Mouse (Mus musculus): Measurements from ENCODE around the gene Ceacam2.
A peak's percentile ranks its signal among the peaks of the same experiment; 100 is the strongest.
"Not testable (repeated sequence)": the region's sequence is repeated elsewhere in the genome, so short reads cannot be mapped to it uniquely, and the experiment has no call there.

The Ceacam2 gene

GRCm38 (mm10) chr7:25539376-25539907, at the start of gene Ceacam2:
Ceacam2 (minus strand) TSS chr7:25539857.
- DNase-seq: not testable (repeated sequence)

GRCm38 (mm10) chr7:25585351-25586204, 45.9 kb upstream of the Ceacam2 start:
- no peak for DNase-seq

DNA sequence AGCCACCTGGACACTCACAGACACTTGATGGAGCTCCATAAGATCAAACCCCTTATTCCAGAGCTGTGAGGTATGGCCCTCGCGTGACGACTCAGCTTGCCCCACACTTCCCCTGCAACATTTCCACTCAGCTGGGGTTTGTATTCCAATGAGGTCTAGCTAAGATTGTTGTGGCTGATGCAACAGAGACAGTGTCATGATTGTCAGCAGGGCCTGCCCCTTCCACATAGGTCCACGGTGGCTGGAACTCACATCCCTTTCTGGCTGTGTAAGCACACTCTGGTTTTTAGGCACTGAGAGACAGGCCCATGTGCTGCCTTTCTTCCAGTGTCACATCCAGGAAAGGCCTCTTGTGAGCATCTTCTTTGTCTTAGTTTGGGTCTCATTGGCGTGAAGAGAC, 45.0 kb upstream of the Ceacam2 start:
- DNase-seq: no peak

DNA sequence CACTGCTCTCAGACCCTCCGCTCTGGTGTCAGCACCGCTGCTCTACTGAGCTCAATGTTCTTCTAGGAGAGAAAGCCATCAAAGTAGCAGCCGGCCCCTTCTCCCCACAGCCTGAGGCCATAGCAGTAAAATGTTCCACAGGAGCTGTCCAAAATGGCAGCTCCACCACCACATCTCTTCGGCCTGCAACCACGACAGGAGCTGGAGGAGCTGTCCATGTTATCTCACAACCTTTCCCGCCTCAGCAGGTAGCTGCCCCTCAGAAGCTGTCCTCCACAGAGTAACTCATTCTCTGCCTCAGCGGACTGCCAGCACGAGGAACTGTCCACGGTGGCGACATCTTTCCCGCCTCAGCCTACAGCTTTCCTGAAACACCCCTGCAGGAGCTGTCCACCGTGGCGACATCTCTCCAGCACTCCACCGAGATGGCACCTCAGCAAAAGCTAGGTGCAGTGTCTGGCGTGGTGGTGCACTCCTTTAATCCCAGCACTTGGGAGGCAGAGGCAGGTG, 42.7 kb upstream of the Ceacam2 start:
- no peak for DNase-seq

DNA sequence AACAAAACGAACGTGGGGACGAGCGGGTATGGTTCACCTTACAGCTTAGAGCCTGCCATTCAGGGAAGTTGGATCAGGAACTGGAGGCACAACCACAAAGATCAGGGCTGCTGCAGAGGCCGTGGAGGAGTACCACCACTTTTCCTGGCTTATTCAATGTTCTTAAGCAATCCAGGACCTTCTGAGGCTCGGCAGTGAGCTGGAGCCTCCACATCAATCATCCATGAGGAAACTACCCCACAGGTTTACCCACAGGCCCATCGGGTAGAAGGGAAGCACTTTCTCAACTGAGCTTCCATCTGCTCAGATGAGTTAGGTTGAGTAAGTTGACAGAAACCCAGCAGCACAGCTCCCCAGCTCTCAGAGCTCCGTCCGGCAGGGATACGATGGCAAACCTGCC, 39.8 kb upstream of the Ceacam2 start:
- no peak for DNase-seq

DNA sequence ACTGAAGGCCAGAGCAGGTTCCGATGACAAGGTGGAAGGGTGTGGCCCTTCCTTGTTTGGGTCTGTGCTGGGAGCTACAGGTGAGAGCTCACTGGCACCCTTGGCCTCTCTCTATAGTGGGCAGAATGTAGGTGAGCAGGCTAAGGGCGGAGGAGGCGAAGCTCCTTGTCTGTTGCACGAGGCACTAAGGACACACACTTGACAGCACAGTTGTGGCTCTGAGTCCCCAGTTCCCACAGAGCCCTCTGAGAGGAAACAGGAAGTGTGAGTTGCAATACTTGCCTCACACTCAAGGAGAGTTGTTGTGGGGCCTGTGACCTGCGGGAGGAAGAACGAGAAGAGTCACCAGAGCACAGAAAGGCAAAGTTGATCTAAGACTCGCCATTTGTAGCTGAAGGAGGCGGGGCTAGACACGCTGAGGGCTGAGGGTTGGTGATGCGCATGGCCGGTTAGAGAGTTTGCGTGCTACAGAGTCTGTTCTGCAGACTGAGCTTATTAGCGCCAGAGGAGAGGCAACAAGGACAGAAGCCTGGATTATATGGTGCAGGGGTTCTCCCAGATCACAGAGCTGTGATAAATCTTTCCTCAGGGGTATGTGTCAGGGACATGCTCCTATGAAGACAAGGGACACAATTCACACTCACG, 37.3 kb upstream of the Ceacam2 start:
- DNase-seq: peak; percentile 30

GRCm38 (mm10) chr7:25576308-25576707, 36.7 kb upstream of the Ceacam2 start:
- not testable (repeated sequence) for DNase-seq

GRCm38 (mm10) chr7:25575870-25576269, 36.2 kb upstream of the Ceacam2 start:
- DNase-seq: no peak

- peak; percentile 70 for DNase-seq
Observed at GRCm38 (mm10) chr7:25575105-25575504, 35.4 kb upstream of the Ceacam2 start.

- not testable (repeated sequence) for DNase-seq
Observed at GRCm38 (mm10) chr7:25573806-25574205, 34.1 kb upstream of the Ceacam2 start.

- DNase-seq: peak; percentile 50
Observed at GRCm38 (mm10) chr7:25568721-25569120, 29.1 kb upstream of the Ceacam2 start.

DNA sequence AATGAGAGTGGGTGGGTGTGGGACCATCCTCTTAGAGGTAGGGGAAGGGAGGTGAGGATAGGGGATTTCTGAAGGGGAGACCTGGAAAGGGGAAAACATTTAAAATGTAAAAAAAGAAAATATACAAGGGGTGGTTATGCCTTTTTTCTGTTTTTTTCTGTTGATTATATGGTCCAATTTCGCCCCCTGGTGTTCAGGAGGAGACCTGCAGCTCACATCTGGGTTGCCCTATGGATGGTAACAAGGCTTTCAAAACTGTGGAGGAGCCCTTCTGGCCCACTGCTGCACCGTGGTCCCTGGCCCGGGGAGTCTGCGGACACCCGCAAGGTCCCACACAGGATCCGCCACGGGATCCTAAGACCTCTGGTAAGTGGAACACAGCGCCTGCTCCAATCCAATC, 1.8 kb upstream of the Ceacam2 start:
- DNase-seq: peak; percentile 45

DNA sequence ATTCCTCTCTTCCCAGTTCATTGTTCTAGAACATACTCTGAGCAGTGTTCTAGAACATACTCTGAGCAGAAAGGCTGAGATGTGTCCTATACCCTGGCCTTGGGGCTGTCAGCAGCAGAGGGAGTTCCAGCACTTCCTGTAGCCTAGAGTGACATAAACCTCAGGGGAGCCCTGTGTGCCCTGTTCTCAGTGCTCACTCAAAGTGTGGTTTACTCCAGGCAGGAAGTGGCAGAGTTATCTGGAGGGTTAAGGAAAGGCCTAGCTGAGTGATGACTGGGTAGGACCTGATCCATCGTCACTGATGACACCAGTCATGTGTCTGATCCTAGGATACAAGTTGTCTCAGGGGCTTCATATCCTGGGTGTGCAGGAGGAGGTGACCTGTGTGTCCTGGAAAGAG, 297 bp upstream of the Ceacam2 start:
- not testable (repeated sequence) for DNase-seq

- no peak for DNase-seq
Observed at GRCm38 (mm10) chr7:25530837-25531236, 8.8 kb downstream of the Ceacam2 start.

- peak; percentile 29 for DNase-seq
Observed at GRCm38 (mm10) chr7:25516070-25516777, 23.4 kb downstream of the Ceacam2 start.

DNA sequence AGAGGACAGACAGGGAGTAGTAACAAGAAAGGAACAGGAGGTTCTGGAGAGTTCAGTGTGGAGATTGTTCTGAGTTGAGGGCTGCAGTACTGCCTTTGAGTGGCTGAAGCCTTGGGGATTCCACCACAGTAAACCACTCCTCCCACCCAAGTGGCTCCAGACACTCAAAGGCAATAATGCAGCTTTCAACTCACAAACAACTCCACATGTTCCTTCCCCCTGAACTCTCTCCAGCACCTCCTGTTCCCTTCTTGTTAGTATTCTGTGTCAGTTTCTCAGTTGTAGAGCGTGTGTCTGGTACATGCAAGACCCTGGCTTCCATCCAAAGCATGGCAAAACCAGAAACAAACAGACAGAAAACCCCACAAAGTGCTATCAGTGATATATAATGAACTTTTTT, 24.0 kb downstream of the Ceacam2 start:
- not testable (repeated sequence) for DNase-seq

GRCm38 (mm10) chr7:25509925-25510324, 29.7 kb downstream of the Ceacam2 start:
- DNase-seq: no peak

- DNase-seq: no peak
Observed at GRCm38 (mm10) chr7:25494649-25495048, 45.0 kb downstream of the Ceacam2 start.

GRCm38 (mm10) chr7:25490698-25491097, 49.0 kb downstream of the Ceacam2 start:
- not testable (repeated sequence) for DNase-seq

DNA sequence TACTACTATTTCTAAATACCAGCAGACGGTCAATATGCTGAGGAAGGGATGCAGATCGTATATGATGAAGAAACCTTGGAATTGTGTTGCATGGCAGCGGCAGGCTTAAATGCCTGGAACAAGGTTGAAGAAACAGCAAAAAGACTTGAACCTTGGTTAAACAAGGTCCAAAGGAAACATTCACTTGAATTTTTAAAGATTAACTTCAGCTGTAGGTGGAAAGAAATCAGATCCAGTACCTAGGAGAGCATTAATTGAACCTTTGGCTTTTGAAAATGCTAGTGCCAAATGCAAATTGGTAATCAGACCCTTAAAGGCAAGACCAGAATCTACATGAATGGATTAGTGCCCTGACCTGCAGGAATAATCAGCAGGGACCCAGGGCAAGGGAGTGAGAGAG, 50.3 kb downstream of the Ceacam2 start:
- DNase-seq: peak; percentile 37

DNA sequence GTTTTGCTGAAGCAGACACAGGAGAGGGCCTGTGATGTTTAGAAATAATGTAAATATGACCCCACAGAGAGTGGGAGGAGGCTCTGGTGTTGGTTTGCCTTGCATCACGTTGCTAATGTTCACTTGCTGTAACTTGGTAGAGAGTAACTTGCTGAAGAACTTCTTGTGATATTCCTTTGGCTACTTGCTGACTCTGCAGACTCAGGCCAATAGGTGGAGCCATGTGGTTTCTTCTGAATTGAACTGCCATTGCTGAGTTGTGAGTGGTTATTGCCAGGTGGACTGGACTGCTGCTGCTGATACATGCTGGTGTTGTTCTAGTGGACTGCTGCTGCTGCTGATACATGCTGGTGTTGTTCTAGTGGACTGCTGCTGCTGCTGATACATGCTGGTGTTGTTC, 53.5 kb downstream of the Ceacam2 start:
- peak; percentile 69 for DNase-seq

DNA sequence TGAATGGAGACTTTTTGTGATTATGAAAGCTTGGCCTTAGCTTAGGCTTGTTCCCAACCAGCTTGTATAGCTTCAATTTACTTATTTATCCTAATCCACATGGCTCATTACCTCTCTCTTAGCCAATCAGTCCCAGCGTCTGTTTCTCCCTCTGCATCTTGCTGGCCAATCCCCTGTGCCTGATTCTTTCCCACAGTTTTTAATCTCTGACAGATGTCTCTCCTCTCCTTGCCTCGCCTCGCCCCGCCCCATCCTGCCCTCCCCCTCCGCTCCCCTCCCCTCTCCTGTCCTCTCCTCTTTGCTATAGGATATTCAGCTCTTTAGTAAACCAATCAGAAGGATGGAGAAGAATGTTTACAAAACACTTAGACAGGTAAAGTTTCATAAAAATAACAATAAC, 54.6 kb downstream of the Ceacam2 start:
- no peak for DNase-seq

DNA sequence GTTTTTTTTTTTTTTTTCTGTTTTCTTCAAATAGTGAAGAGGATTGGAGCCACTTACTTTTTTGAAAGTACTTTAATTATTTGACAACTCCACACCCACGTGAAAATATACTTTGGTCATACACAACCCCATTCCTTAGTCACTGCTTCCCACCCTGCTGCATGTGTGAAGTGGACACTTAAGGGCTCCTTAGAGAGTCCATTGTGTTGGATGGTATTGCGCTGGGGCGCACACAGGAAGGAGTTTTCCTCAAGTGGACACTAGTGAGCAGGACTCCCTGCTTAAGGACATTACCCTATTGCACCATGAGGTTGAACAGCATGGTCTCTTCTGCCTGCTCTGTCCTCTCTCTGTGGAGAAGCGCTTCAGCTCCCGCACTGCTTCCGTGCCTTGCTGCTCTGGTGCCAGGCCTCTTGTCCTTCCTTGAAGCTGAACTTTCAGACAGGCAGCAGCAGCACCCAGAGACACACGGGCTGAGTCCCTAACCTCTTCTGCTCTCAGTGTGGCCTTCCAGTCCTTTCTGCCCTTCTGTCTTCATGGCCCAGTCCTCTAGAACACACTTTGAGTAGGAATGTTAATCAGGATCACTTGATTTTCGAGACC, 56.4 kb downstream of the Ceacam2 start:
- DNase-seq: no peak
